Mouse (Mus musculus) layer of hippocampus, postnatal 14 days (tissue): ENCODE measurements around the gene Nol4l. TPM values are rescaled to one million over a fixed set of nuclear protein-coding genes. Genes with fewer than 3 reads are reported as not detected.
A peak's percentile ranks its signal among the peaks of the same experiment; 100 is the strongest.
"Not testable (repeated sequence)": the region's sequence is repeated elsewhere in the genome, so short reads cannot be mapped to it uniquely, and the experiment has no call there.

Source experiments
- DNase-seq, 2 experiments: peaks; one replicate each; pipeline ENCODE4 v3.0.0; 2021 to 2022; ENCODE audit warnings: low spot score in 2 of 2, mixed read lengths in 1 of 2
- total RNA-seq, 2 experiments: library from RNA; stranded (reverse); gene quantifications; 2 replicates each; pipeline ENCODE4 v1.2.3; 2021

The Nol4l gene
- total RNA-seq, 2 experiments from 2014 or later: 55.6 to 60.1 TPM

- DNase-seq: peak in 1 of 2 experiments; percentile 39
Observed at GRCm38 (mm10) chr2:153422051-153422450, 107.7 kb downstream of the Nol4l start.

- no peak for DNase-seq
Observed at GRCm38 (mm10) chr2:153421233-153421632, 108.5 kb downstream of the Nol4l start.

GRCm38 (mm10) chr2:153418381-153418780 lies 111.4 kb downstream of the Nol4l start:
- peak in 1 of 2 experiments; percentile 32 for DNase-seq

- no peak for DNase-seq
Observed at GRCm38 (mm10) chr2:153417841-153418240, 111.9 kb downstream of the Nol4l start.

- DNase-seq: no peak
Observed at GRCm38 (mm10) chr2:153414607-153415006, 115.2 kb downstream of the Nol4l start.

- DNase-seq: no peak
Observed at GRCm38 (mm10) chr2:153412563-153412962, 117.2 kb downstream of the Nol4l start.

- DNase-seq: no peak
Observed at GRCm38 (mm10) chr2:153411557-153411956, 118.2 kb downstream of the Nol4l start.

- no peak for DNase-seq
Observed at GRCm38 (mm10) chr2:153408971-153409370, 120.8 kb downstream of the Nol4l start.

- no peak for DNase-seq
Observed at GRCm38 (mm10) chr2:153406882-153407281, 122.9 kb downstream of the Nol4l start.

GRCm38 (mm10) chr2:153404882-153405281 lies 124.9 kb downstream of the Nol4l start:
- no peak for DNase-seq

GRCm38 (mm10) chr2:153404062-153404461 lies 125.7 kb downstream of the Nol4l start:
- no peak for DNase-seq

- DNase-seq: no peak
Observed at GRCm38 (mm10) chr2:153399166-153399565, 130.6 kb downstream of the Nol4l start.

GRCm38 (mm10) chr2:153397790-153398515 lies 131.8 kb downstream of the Nol4l start:
- no peak for DNase-seq

GRCm38 (mm10) chr2:153393045-153393444 lies 136.7 kb downstream of the Nol4l start:
- no peak for DNase-seq

GRCm38 (mm10) chr2:153389831-153390230 lies 139.9 kb downstream of the Nol4l start:
- DNase-seq: no peak

- no peak for DNase-seq
Observed at GRCm38 (mm10) chr2:153380479-153380878, 149.3 kb downstream of the Nol4l start.

- DNase-seq: no peak
Observed at GRCm38 (mm10) chr2:153375380-153375779, 154.4 kb downstream of the Nol4l start.

- DNase-seq: no peak
Observed at GRCm38 (mm10) chr2:153370871-153371270, 158.9 kb downstream of the Nol4l start.

GRCm38 (mm10) chr2:153364531-153364930 lies 165.2 kb downstream of the Nol4l start:
- not testable (repeated sequence) for DNase-seq

GRCm38 (mm10) chr2:153361101-153361710 lies 168.6 kb downstream of the Nol4l start:
- DNase-seq: no peak
